ENCODE assay signal across 14 mouse cellular contexts in the genomic region with DNA sequence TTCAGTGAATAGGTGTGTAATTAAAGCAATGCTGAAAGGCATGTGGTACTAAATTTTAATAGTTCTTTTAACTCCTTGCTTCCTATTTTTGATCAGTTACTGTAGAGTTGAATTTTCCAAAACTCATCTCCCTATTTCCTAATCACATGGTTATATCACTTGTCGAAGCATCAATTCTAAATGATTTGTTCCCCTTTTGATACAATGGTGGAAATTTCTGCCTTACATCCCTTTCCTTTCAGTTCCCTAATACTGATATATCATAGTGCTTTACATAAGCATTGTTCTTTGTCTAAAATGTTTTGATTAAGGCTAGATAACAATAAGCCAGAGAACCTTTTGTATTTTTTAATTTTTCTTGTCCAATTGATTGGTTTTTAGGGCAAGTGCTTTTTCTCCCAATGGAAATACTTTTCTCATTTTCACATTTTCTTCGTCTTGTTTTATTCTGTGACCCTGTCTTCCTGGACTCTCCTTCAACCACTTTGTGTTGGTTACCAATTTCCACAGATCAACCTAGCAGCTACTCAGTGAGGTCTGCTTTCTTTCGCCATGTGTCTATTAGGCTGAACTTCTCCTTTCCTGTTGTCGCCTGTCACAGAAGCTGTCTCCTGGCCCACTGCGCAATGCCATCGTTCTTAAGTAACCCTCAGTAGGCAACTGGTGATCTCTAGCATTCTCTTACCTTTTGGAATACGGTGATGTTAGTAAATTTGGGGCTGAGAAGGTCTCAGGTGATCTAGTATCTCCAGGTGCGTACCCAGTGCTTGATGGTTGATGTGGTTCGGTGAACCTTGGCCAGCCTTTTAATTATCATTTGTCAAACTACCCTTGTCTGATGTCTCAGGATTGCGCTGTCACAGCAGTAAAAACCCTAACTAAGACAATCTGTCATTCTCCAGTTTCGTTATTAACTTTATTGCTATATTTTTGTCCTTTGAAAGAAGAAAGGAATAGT.
"Had no signal": no experiment of that assay in that cellular context is flagged by ENCODE, and none has a peak within 500 bp of the region (broad histone marks: within the 10 kb centered on the region; RNA-seq: fewer than 3 reads in every experiment).

No protein-coding gene starts in this region.

- H3K27me3 ChIP-seq: limb, embryonic 15.5 days; liver, embryonic 13.5 days; midbrain, embryonic 13.5 days; neural tube, embryonic 15.5 days had no signal

- H3K36me3 ChIP-seq: neural tube, embryonic 15.5 days had no signal

- H3K27ac ChIP-seq: left cerebral cortex, adult 2 months; limb, embryonic 15.5 days; liver, embryonic 13.5 days; midbrain, embryonic 13.5 days; neural tube, embryonic 15.5 days had no signal

- ATAC-seq: inflammation-experienced regulatory T-cells, adult 6 months; lung, postnatal 0 days; midbrain, embryonic 13.5 days had no signal

- H3K4me3 ChIP-seq: left cerebral cortex, adult 2 months; limb, embryonic 15.5 days; liver, embryonic 13.5 days; midbrain, embryonic 13.5 days; myocyte; neural tube, embryonic 15.5 days had no signal

- DNase-seq: kidney, adult 8-10 months; kidney, postnatal 14 days; liver, embryonic 13.5 days; lung, adult 2 months; lung, postnatal 4 days; spleen, adult 18-20 months; thymus, postnatal 36 days had no signal
